Mouse (Mus musculus): Measurements from ENCODE around the gene Gpr15.

DNA sequence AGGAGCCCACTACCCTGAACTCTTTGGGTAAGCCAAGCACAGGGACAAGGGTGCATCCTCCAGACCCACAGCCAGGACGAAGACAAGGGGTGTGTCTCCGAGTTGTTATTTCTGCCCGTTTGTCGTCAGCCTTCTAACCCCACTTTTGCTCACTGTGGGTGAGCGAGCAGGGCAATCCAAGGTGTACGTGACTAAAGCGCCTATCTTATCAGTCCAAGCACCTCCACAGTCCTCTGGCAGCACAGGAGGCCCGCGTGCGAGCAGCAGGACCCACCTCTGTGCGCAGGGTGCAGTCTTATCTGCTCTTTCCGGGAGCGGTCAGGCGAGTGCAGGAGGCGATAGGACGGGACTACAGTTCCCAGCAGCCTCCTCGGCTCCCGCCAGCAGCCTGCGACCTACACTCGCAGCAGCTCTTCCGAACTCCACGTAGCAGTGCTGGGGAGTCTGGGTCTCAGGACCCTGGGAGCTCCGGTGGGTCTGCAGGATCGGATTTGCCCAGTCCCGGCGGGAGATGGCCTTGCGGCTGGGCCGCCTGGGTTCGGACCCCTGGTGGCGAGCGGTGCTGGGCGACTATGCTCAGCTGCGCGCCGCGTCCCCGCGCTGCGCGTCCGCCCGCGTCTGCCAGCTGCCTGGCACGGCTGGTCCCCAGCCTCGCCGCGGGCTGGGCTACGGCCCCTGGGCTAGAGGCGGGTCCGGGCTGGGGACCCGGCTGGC, 48.8 kb downstream of the Gpr15 start, which contains the start of gene Cpox:
- TF ChIP-seq CTCF (IDR thresholded peaks at IDR 0.05; ENCODE audit: low read depth, low read length) (no peak), EP300 (IDR thresholded peaks at IDR 0.05; ENCODE audit: insufficient read depth, low read depth, low read length) (no peak)

Measured in ES-Bruce4 (cell line).